Comparison of ENCODE assay signal across 14 mouse cellular contexts in the genomic region with DNA sequence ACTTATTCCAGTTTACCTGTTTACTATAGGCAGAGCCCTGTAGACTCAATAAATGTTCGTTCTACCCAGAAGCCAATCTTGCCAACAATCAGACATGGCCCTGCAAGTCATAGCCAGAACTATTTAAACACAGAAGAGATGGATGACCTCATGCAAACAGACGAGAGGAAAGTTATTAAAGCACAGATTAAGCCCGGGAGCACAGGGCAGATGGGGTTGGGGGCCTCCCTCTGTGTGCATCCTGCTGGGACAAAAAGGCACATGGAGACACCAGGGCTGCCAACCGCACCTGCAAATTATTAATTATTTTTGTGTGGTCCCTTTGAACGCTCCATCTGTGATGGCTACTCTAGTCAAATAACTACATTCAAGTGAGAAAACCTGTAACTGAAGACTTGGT. TPM values are rescaled to one million over a fixed set of nuclear protein-coding genes. Genes with fewer than 3 reads are reported as not detected.
DNase-seq lines count a peak whose midpoint lies in the region; ATAC-seq and TF ChIP-seq lines count a peak whose summit lies in the region.
"Had no signal": no experiment of that assay in that cellular context is flagged by ENCODE, and none has a peak within 500 bp of the region (broad histone marks: within the 10 kb centered on the region; RNA-seq: fewer than 3 reads in every experiment).

No protein-coding gene starts in this region.

- H3K4me1 ChIP-seq in forebrain, embryonic 13.5 days, result peaks cover 62% of the 10 kb centered on the region
- H3K4me1 ChIP-seq in forebrain, postnatal 0 days (ENCODE audit: insufficient read depth), result peaks cover 19% of the 10 kb centered on the region
- peaks cover 37% of the 10 kb centered on the region for H3K4me1 ChIP-seq in intestine, embryonic 14.5 days (replicated peaks; ENCODE audit: control insufficient read depth, insufficient read depth, low read length)
- H3K4me1 ChIP-seq in intestine, embryonic 16.5 days (ENCODE audit: control insufficient read depth, insufficient read depth, low read length), result peaks cover 48% of the 10 kb centered on the region
- peaks cover 17% of the 10 kb centered on the region; the same call in 1 of the 2 replicates for H3K4me1 ChIP-seq in kidney, embryonic 14.5 days (ENCODE audit: control insufficient read depth, insufficient read depth, low read length)

- no peak for TF ChIP-seq CTCF in forebrain, postnatal 0 days (IDR thresholded peaks at IDR 0.05; ENCODE audit: low read depth)

- no peak for DNase-seq in forebrain, postnatal 0 days
- DNase-seq in intestine, embryonic 14.5 days (ENCODE audit: low spot score), result peak; percentile 28
- DNase-seq in Muller cell, postnatal 12 days (ENCODE audit: inconsistent ontology term), result peak; percentile 62
- peak; percentile 50 to 70 for DNase-seq in cerebellum, postnatal 10 days
- no peak for DNase-seq in spleen, postnatal 14 days (ENCODE audit: low spot score in 2 of 2)
- DNase-seq: spleen, adult 18-20 months had no signal

- 0 out of 2 replicates have a peak overlapping the region, but pooled peaks have one; percentile 57 for H3K27ac ChIP-seq in forebrain, embryonic 13.5 days
- H3K27ac ChIP-seq in forebrain, postnatal 0 days (ENCODE audit: low read depth, low read length), result no peak overlapping the region
- H3K27ac ChIP-seq in intestine, embryonic 14.5 days (ENCODE audit: low read depth), result no peak overlapping the region
- H3K27ac ChIP-seq in intestine, embryonic 16.5 days (ENCODE audit: low read length), result no peak overlapping the region
- no peak overlapping the region for H3K27ac ChIP-seq in kidney, embryonic 14.5 days (ENCODE audit: low read depth, low read length)
- H3K27ac ChIP-seq: hindbrain, embryonic 10.5 days; liver, embryonic 14.5 days; midbrain, embryonic 15.5 days had no signal

- H3K9ac ChIP-seq in forebrain, embryonic 13.5 days, result no peak overlapping the region
- no peak overlapping the region for H3K9ac ChIP-seq in forebrain, postnatal 0 days
- no peak overlapping the region for H3K9ac ChIP-seq in intestine, embryonic 14.5 days (ENCODE audit: low read length)
- no peak overlapping the region for H3K9ac ChIP-seq in intestine, embryonic 16.5 days (ENCODE audit: low read depth, low read length)
- no peak overlapping the region for H3K9ac ChIP-seq in kidney, embryonic 14.5 days (ENCODE audit: low read depth, low read length)
- H3K9ac ChIP-seq: midbrain, embryonic 15.5 days; neural tube, embryonic 13.5 days had no signal

- H3K4me3 ChIP-seq in forebrain, embryonic 13.5 days, result no peak overlapping the region
- no peak overlapping the region for H3K4me3 ChIP-seq in forebrain, postnatal 0 days (ENCODE audit: low read depth, low read length)
- no peak overlapping the region for H3K4me3 ChIP-seq in intestine, embryonic 14.5 days (ENCODE audit: low read depth, low read length)
- H3K4me3 ChIP-seq in intestine, embryonic 16.5 days (ENCODE audit: low read length), result no peak overlapping the region
- H3K4me3 ChIP-seq in kidney, embryonic 14.5 days (ENCODE audit: low read length), result no peak overlapping the region
- H3K4me3 ChIP-seq: erythroblast, embryonic 14.5 days; hindbrain, embryonic 10.5 days; midbrain, embryonic 15.5 days; neural tube, embryonic 13.5 days had no signal

- no peaks in the 10 kb centered on the region for H3K36me3 ChIP-seq in forebrain, embryonic 13.5 days (ENCODE audit: poor library complexity, severe bottlenecking)
- H3K36me3 ChIP-seq in forebrain, postnatal 0 days (ENCODE audit: insufficient read depth), result no peaks in the 10 kb centered on the region
- 0 out of 2 replicates have a peak, but pooled peaks cover 4% of the 10 kb centered on the region for H3K36me3 ChIP-seq in intestine, embryonic 14.5 days (ENCODE audit: control insufficient read depth, insufficient read depth, low read length)
- H3K36me3 ChIP-seq in intestine, embryonic 16.5 days (ENCODE audit: control insufficient read depth, insufficient read depth, low read length), result 0 out of 2 replicates have a peak, but pooled peaks cover 2% of the 10 kb centered on the region
- H3K36me3 ChIP-seq in kidney, embryonic 14.5 days (ENCODE audit: control insufficient read depth, insufficient read depth, low read length), result no peaks in the 10 kb centered on the region; the same call in 1 of the 2 replicates
- H3K36me3 ChIP-seq: midbrain, embryonic 15.5 days; neural tube, embryonic 13.5 days had no signal

- 50% methylated on average over 5 of the region's 5 CpGs for WGBS in forebrain, embryonic 13.5 days
- 46% methylated on average over 5 of the region's 5 CpGs for WGBS in forebrain, postnatal 0 days
- 56% methylated on average over 5 of the region's 5 CpGs for WGBS in intestine, embryonic 14.5 days
- WGBS in intestine, embryonic 16.5 days, result 52% methylated on average over 5 of the region's 5 CpGs
- WGBS in kidney, embryonic 14.5 days, result 72% methylated on average over 5 of the region's 5 CpGs

- no peaks in the 10 kb centered on the region for H3K9me3 ChIP-seq in forebrain, embryonic 13.5 days (replicated peaks)
- H3K9me3 ChIP-seq in forebrain, postnatal 0 days (ENCODE audit: low read length), result no peaks in the 10 kb centered on the region
- H3K9me3 ChIP-seq in intestine, embryonic 14.5 days (ENCODE audit: control insufficient read depth, low read length), result no peaks in the 10 kb centered on the region
- H3K9me3 ChIP-seq in intestine, embryonic 16.5 days (ENCODE audit: control insufficient read depth, low read length), result no peaks in the 10 kb centered on the region
- H3K9me3 ChIP-seq in kidney, embryonic 14.5 days (ENCODE audit: control insufficient read depth, low read length), result no peaks in the 10 kb centered on the region
- H3K9me3 ChIP-seq: hindbrain, embryonic 10.5 days; midbrain, embryonic 15.5 days; neural tube, embryonic 13.5 days had no signal

- ATAC-seq in forebrain, embryonic 13.5 days, result no peak
- ATAC-seq in forebrain, postnatal 0 days, result no peak
- ATAC-seq in intestine, embryonic 14.5 days (replicated peaks; ENCODE audit: low FRiP score, low TSS enrichment, low read depth), result no peak
- ATAC-seq in intestine, embryonic 16.5 days, result no peak
- no peak for ATAC-seq in kidney, embryonic 14.5 days (ENCODE audit: low FRiP score, low TSS enrichment)

- H3K27me3 ChIP-seq in forebrain, embryonic 13.5 days, result no peaks in the 10 kb centered on the region
- no peaks in the 10 kb centered on the region for H3K27me3 ChIP-seq in forebrain, postnatal 0 days (ENCODE audit: insufficient read depth, low read length)
- no peaks in the 10 kb centered on the region for H3K27me3 ChIP-seq in intestine, embryonic 14.5 days (replicated peaks; ENCODE audit: control insufficient read depth, insufficient read depth, low read length)
- no peaks in the 10 kb centered on the region for H3K27me3 ChIP-seq in intestine, embryonic 16.5 days (replicated peaks; ENCODE audit: control insufficient read depth, insufficient read depth, low read length)
- H3K27me3 ChIP-seq in kidney, embryonic 14.5 days (ENCODE audit: control insufficient read depth, insufficient read depth, low read length), result no peaks in the 10 kb centered on the region
- H3K27me3 ChIP-seq: midbrain, embryonic 15.5 days; neural tube, embryonic 13.5 days had no signal

- H3K4me2 ChIP-seq in forebrain, embryonic 13.5 days, result no peak overlapping the region
- H3K4me2 ChIP-seq in forebrain, postnatal 0 days (ENCODE audit: low read depth), result no peak overlapping the region
- no peak overlapping the region for H3K4me2 ChIP-seq in intestine, embryonic 14.5 days (ENCODE audit: low read length)
- H3K4me2 ChIP-seq in intestine, embryonic 16.5 days (ENCODE audit: low read depth, low read length), result no peak overlapping the region
- no peak overlapping the region for H3K4me2 ChIP-seq in kidney, embryonic 14.5 days (replicated peaks; ENCODE audit: low read depth, low read length)
- H3K4me2 ChIP-seq: midbrain, embryonic 15.5 days; neural tube, embryonic 13.5 days had no signal

RNA-seq across cellular contexts. Expression of a gene that starts 29.3 kb away (rescaled TPM):
- 0.76 and 1.1 TPM in 2 replicates for polyA plus RNA-seq in forebrain, embryonic 13.5 days (2015; fragmentation: Nextera tagmentation; extraction: Ambion mirVana)
- 1.5 and 1.8 TPM in 2 replicates for total RNA-seq in forebrain, postnatal 0 days (2014; rRNA removed)
- polyA plus RNA-seq in forebrain, postnatal 0 days (2015; fragmentation: Nextera tagmentation; extraction: Ambion mirVana), result 1.9 and 2.0 TPM in 2 replicates
- 2.1 and 2.4 TPM in 2 replicates for polyA plus RNA-seq in intestine, embryonic 14.5 days (2014; fragmentation: Nextera tagmentation; extraction: Ambion mirVana)
- polyA plus RNA-seq in intestine, embryonic 16.5 days (2015; fragmentation: Nextera tagmentation; extraction: Ambion mirVana), result 4.3 and 4.8 TPM in 2 replicates
- 2.4 and 3.3 TPM in 2 replicates for polyA plus RNA-seq in kidney, embryonic 14.5 days (2014; fragmentation: Nextera tagmentation; extraction: Ambion mirVana)

RNA-seq across cellular contexts. Expression of a gene that starts 30.1 kb away (rescaled TPM):
- 33.7 and 35.0 TPM in 2 replicates for polyA plus RNA-seq in forebrain, embryonic 13.5 days (2015; fragmentation: Nextera tagmentation; extraction: Ambion mirVana)
- total RNA-seq in forebrain, postnatal 0 days (2014; rRNA removed), result 22.8 and 28.6 TPM in 2 replicates
- polyA plus RNA-seq in forebrain, postnatal 0 days (2015; fragmentation: Nextera tagmentation; extraction: Ambion mirVana), result 7.2 and 17.8 TPM in 2 replicates
- polyA plus RNA-seq in intestine, embryonic 14.5 days (2014; fragmentation: Nextera tagmentation; extraction: Ambion mirVana), result 24.7 and 27.9 TPM in 2 replicates
- 16.2 and 18.7 TPM in 2 replicates for polyA plus RNA-seq in intestine, embryonic 16.5 days (2015; fragmentation: Nextera tagmentation; extraction: Ambion mirVana)
- 31.0 and 33.6 TPM in 2 replicates for polyA plus RNA-seq in kidney, embryonic 14.5 days (2014; fragmentation: Nextera tagmentation; extraction: Ambion mirVana)

Comparison
In these comparisons a context has a peak if more than half of its experiments do, and no peak if none do; other contexts are left out.
1. DNase-seq: peak in intestine, embryonic 14.5 days (single experiment), Muller cell, postnatal 12 days (single experiment) and cerebellum, postnatal 10 days (2 of 2); none in forebrain, postnatal 0 days (single experiment) and spleen, postnatal 14 days (0 of 2).